Comparison of ENCODE assay signal across 26 mouse cellular contexts in the genomic region with DNA sequence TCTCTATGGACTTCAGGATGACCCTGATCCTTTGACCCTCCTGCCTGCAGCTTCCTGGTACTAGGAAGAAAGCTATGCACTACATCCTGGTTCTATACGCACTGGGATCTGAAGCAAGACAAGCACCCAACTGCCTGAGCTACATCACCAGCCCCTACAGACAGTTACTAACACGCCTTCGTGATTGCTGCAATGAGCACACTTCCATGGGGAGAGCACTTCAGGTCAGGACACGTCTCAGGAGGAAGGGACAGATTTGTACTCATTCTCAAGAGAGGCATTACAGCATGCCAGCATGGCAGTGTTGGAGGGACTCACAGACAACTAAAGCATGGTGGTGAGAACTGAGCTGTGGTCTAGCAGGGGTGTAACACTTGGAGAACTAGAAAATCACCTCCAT. TPM values are rescaled to one million over a fixed set of nuclear protein-coding genes. Genes with fewer than 3 reads are reported as not detected.
A peak's percentile ranks its signal among the peaks of the same experiment; 100 is the strongest.
DNase-seq lines count a peak whose midpoint lies in the region; ATAC-seq and TF ChIP-seq lines count a peak whose summit lies in the region.
"Had no signal": no experiment of that assay in that cellular context is flagged by ENCODE, and none has a peak within 500 bp of the region (broad histone marks: within the 10 kb centered on the region; RNA-seq: fewer than 3 reads in every experiment).

No protein-coding gene starts in this region.

- H3K27me3 ChIP-seq in embryonic facial prominence, embryonic 14.5 days (replicated peaks; ENCODE audit: control insufficient read depth, insufficient read depth, low read length), result no peaks in the 10 kb centered on the region
- H3K27me3 ChIP-seq in embryonic facial prominence, embryonic 10.5 days (replicated peaks; ENCODE audit: low read depth, poor library complexity, severe bottlenecking), result no peaks in the 10 kb centered on the region
- no peaks in the 10 kb centered on the region for H3K27me3 ChIP-seq in lung, postnatal 0 days (replicated peaks; ENCODE audit: insufficient read depth, low read length)
- no peaks in the 10 kb centered on the region for H3K27me3 ChIP-seq in embryonic facial prominence, embryonic 15.5 days
- H3K27me3 ChIP-seq in kidney, adult 2 months (replicated peaks; ENCODE audit: control insufficient read depth, insufficient read depth, low read length), result no peaks in the 10 kb centered on the region
- H3K27me3 ChIP-seq: embryonic facial prominence, embryonic 13.5 days; heart, embryonic 13.5 days had no signal

- ATAC-seq in embryonic facial prominence, embryonic 14.5 days (ENCODE audit: low read depth), result peak; percentile 75; the same call in 1 of the 2 replicates
- ATAC-seq in lung, postnatal 0 days, result peak; percentile 74
- no peak for ATAC-seq in embryonic facial prominence, embryonic 15.5 days (ENCODE audit: insufficient number of reproducible peaks, low FRiP score, low TSS enrichment, low read depth)
- ATAC-seq: CD4-positive, CD25-positive, alpha-beta regulatory T cell, adult 4 months; forebrain, embryonic 14.5 days; forebrain, postnatal 0 days; hindbrain, postnatal 0 days; inflammation-experienced regulatory T-cells, adult 6 months had no signal

- 85% methylated on average over 4 of the region's 4 CpGs for WGBS in embryonic facial prominence, embryonic 14.5 days
- WGBS in embryonic facial prominence, embryonic 10.5 days, result 86% methylated on average over 4 of the region's 4 CpGs
- WGBS in lung, postnatal 0 days, result 65% methylated on average over 4 of the region's 4 CpGs
- WGBS in embryonic facial prominence, embryonic 15.5 days, result 70% methylated on average over 4 of the region's 4 CpGs
- WGBS in kidney, adult 2 months, result 88% methylated on average over 4 of the region's 4 CpGs

- no peak overlapping the region for H3K27ac ChIP-seq in embryonic facial prominence, embryonic 14.5 days (replicated peaks; ENCODE audit: low read depth, low read length)
- no peak overlapping the region for H3K27ac ChIP-seq in embryonic facial prominence, embryonic 10.5 days (replicated peaks)
- H3K27ac ChIP-seq in lung, postnatal 0 days (ENCODE audit: low read length), result no peak overlapping the region
- 0 out of 2 replicates have a peak overlapping the region, but pooled peaks have one; percentile 12 for H3K27ac ChIP-seq in embryonic facial prominence, embryonic 15.5 days (replicated peaks)
- no peak overlapping the region for H3K27ac ChIP-seq in kidney, adult 2 months (ENCODE audit: insufficient read depth, low read depth, low read length)
- H3K27ac ChIP-seq: embryonic facial prominence, embryonic 13.5 days; gastrocnemius, adult 2 months; heart, embryonic 13.5 days; hindbrain, embryonic 14.5 days; hindbrain, postnatal 0 days had no signal

- TF ChIP-seq EP300 in lung, postnatal 0 days (IDR thresholded peaks at IDR 0.05), result no peak

- H3K36me3 ChIP-seq in embryonic facial prominence, embryonic 14.5 days (ENCODE audit: control insufficient read depth, insufficient read depth, low read length), result peaks cover 5% of the 10 kb centered on the region; the same call in 1 of the 2 replicates
- peaks cover 11% of the 10 kb centered on the region for H3K36me3 ChIP-seq in embryonic facial prominence, embryonic 10.5 days (replicated peaks)
- H3K36me3 ChIP-seq in lung, postnatal 0 days (ENCODE audit: insufficient read depth, low read length), result peaks cover 4% of the 10 kb centered on the region; the same call in 1 of the 2 replicates
- 0 out of 2 replicates have a peak, but pooled peaks cover 6% of the 10 kb centered on the region for H3K36me3 ChIP-seq in embryonic facial prominence, embryonic 15.5 days
- H3K36me3 ChIP-seq in kidney, adult 2 months (ENCODE audit: control insufficient read depth, insufficient read depth, low read length), result no peaks in the 10 kb centered on the region

- no peak overlapping the region for H3K9ac ChIP-seq in embryonic facial prominence, embryonic 14.5 days (ENCODE audit: low read depth, low read length)
- no peak overlapping the region for H3K9ac ChIP-seq in lung, postnatal 0 days (replicated peaks; ENCODE audit: low read depth)
- no peak overlapping the region for H3K9ac ChIP-seq in embryonic facial prominence, embryonic 15.5 days
- H3K9ac ChIP-seq: embryonic facial prominence, embryonic 13.5 days; forebrain, postnatal 0 days; heart, embryonic 13.5 days; hindbrain, embryonic 14.5 days had no signal

- no peak for TF ChIP-seq POLR2A in kidney, adult 2 months (IDR thresholded peaks at IDR 0.05; ENCODE audit: low read depth, low read length)

- peak; percentile 47 for DNase-seq in embryonic facial prominence, embryonic 14.5 days (ENCODE audit: low spot score)
- DNase-seq in embryonic facial prominence, embryonic 10.5 days (ENCODE audit: low spot score), result no peak
- peak; percentile 50 for DNase-seq in lung, postnatal 0 days (ENCODE audit: low spot score)
- no peak for DNase-seq in lung, postnatal 10 days
- DNase-seq in kidney, adult 2 months, result no peak
- DNase-seq in spleen, adult 12 weeks (ENCODE audit: low spot score), result no peak
- DNase-seq: adrenal gland, adult 2 months; adrenal gland, postnatal 36 days; cerebellum, adult 11 months; cerebellum, adult 2 months; cerebellum, adult 9-11 months; cerebellum, postnatal 25 days; forebrain, postnatal 0 days; gastrocnemius, adult 2 months; gastrocnemius, postnatal 14 days; heart, adult 18-20 months; heart, postnatal 14 days; heart, postnatal 4 days had no signal

- no peaks in the 10 kb centered on the region for H3K9me3 ChIP-seq in embryonic facial prominence, embryonic 14.5 days (ENCODE audit: control insufficient read depth, low read length)
- H3K9me3 ChIP-seq in embryonic facial prominence, embryonic 10.5 days, result no peaks in the 10 kb centered on the region
- no peaks in the 10 kb centered on the region for H3K9me3 ChIP-seq in lung, postnatal 0 days (ENCODE audit: low read length)
- no peaks in the 10 kb centered on the region for H3K9me3 ChIP-seq in embryonic facial prominence, embryonic 15.5 days (replicated peaks)
- H3K9me3 ChIP-seq: embryonic facial prominence, embryonic 13.5 days; heart, embryonic 13.5 days had no signal

- H3K4me3 ChIP-seq in embryonic facial prominence, embryonic 14.5 days (ENCODE audit: low read depth, low read length), result no peak overlapping the region
- no peak overlapping the region for H3K4me3 ChIP-seq in embryonic facial prominence, embryonic 10.5 days
- no peak overlapping the region for H3K4me3 ChIP-seq in lung, postnatal 0 days (ENCODE audit: low read depth, low read length)
- no peak overlapping the region for H3K4me3 ChIP-seq in embryonic facial prominence, embryonic 15.5 days (replicated peaks)
- H3K4me3 ChIP-seq in kidney, adult 2 months (ENCODE audit: insufficient read depth, low read depth, low read length), result no peak overlapping the region
- H3K4me3 ChIP-seq: embryonic facial prominence, embryonic 13.5 days; gastrocnemius, adult 2 months; heart, embryonic 13.5 days had no signal

- H3K4me1 ChIP-seq in embryonic facial prominence, embryonic 14.5 days (ENCODE audit: control insufficient read depth, insufficient read depth, low read length), result no peaks in the 10 kb centered on the region
- peaks cover 6% of the 10 kb centered on the region; the same call in 1 of the 2 replicates for H3K4me1 ChIP-seq in embryonic facial prominence, embryonic 10.5 days
- peaks cover 3% of the 10 kb centered on the region; the same call in 1 of the 2 replicates for H3K4me1 ChIP-seq in lung, postnatal 0 days (ENCODE audit: insufficient read depth, low read depth, low read length)
- peaks cover 3% of the 10 kb centered on the region; the same call in 1 of the 2 replicates for H3K4me1 ChIP-seq in embryonic facial prominence, embryonic 15.5 days
- H3K4me1 ChIP-seq in kidney, adult 2 months (ENCODE audit: control insufficient read depth, insufficient read depth, low read length), result peaks cover 2% of the 10 kb centered on the region; the same call in 1 of the 2 replicates

- TF ChIP-seq CTCF in lung, postnatal 0 days (IDR thresholded peaks at IDR 0.05), result no peak
- no peak for TF ChIP-seq CTCF in kidney, adult 2 months (conservative IDR thresholded peaks at IDR 0.05; ENCODE audit: insufficient read depth, insufficient read length, low read depth, low read length)

- H3K4me2 ChIP-seq in embryonic facial prominence, embryonic 14.5 days (ENCODE audit: low read depth, low read length), result no peak overlapping the region
- no peak overlapping the region for H3K4me2 ChIP-seq in lung, postnatal 0 days (replicated peaks; ENCODE audit: low read depth, low read length)
- no peak overlapping the region for H3K4me2 ChIP-seq in embryonic facial prominence, embryonic 15.5 days (replicated peaks)
- H3K4me2 ChIP-seq: embryonic facial prominence, embryonic 13.5 days; heart, embryonic 13.5 days; hindbrain, embryonic 14.5 days had no signal

RNA-seq across cellular contexts. Expression of gene Scarb2, which starts 35.1 kb away (rescaled TPM):
- polyA plus RNA-seq in embryonic facial prominence, embryonic 14.5 days (2014; fragmentation: Nextera tagmentation; extraction: Ambion mirVana), result 11.4 and 11.5 TPM in 2 replicates
- polyA plus RNA-seq in embryonic facial prominence, embryonic 10.5 days (2016; fragmentation: Nextera tagmentation; extraction: Ambion mirVana), result 7.1 and 7.6 TPM in 2 replicates
- polyA plus RNA-seq in lung, postnatal 0 days (2015; fragmentation: Nextera tagmentation; extraction: Ambion mirVana), result 46.6 and 52.4 TPM in 2 replicates
- 11.9 and 12.4 TPM in 2 replicates for polyA plus RNA-seq in embryonic facial prominence, embryonic 15.5 days (2015; fragmentation: Nextera tagmentation; extraction: Ambion mirVana)
- 17.7 and 19.9 TPM in 2 replicates for polyA plus RNA-seq in kidney, adult 2 months (2012; rRNA removed)

RNA-seq across cellular contexts. Expression of gene Nup54, which starts 36.5 kb away (rescaled TPM):
- 39.8 and 43.9 TPM in 2 replicates for polyA plus RNA-seq in embryonic facial prominence, embryonic 14.5 days (2014; fragmentation: Nextera tagmentation; extraction: Ambion mirVana)
- 72.6 and 76.2 TPM in 2 replicates for polyA plus RNA-seq in embryonic facial prominence, embryonic 10.5 days (2016; fragmentation: Nextera tagmentation; extraction: Ambion mirVana)
- 19.7 and 20.3 TPM in 2 replicates for polyA plus RNA-seq in lung, postnatal 0 days (2015; fragmentation: Nextera tagmentation; extraction: Ambion mirVana)
- 38.9 and 40.0 TPM in 2 replicates for polyA plus RNA-seq in embryonic facial prominence, embryonic 15.5 days (2015; fragmentation: Nextera tagmentation; extraction: Ambion mirVana)
- 14.5 and 14.8 TPM in 2 replicates for polyA plus RNA-seq in kidney, adult 2 months (2012; rRNA removed)

Comparison
In these comparisons a context has a peak if more than half of its experiments do, and no peak if none do; other contexts are left out.
1. DNase-seq: peak in embryonic facial prominence, embryonic 14.5 days (single experiment) and lung, postnatal 0 days (single experiment); none in embryonic facial prominence, embryonic 10.5 days (single experiment), lung, postnatal 10 days (single experiment), kidney, adult 2 months (single experiment) and spleen, adult 12 weeks (single experiment).